Mouse (Mus musculus) T-helper 17 cell (primary cell): ENCODE data around the gene Med8.

Source experiments
- in situ Hi-C, 2 experiments: fragments of 300-600 bp; cut with MboI, MseI; formaldehyde crosslinking; loops; 1 replicate in 1 of 2; 2 replicates in 1 of 2; pipeline ENCODE4 v1.15.1; 2025; ENCODE audit warnings: high pct_unique_total_duplicates in 2 of 2

The Med8 gene

DNA sequence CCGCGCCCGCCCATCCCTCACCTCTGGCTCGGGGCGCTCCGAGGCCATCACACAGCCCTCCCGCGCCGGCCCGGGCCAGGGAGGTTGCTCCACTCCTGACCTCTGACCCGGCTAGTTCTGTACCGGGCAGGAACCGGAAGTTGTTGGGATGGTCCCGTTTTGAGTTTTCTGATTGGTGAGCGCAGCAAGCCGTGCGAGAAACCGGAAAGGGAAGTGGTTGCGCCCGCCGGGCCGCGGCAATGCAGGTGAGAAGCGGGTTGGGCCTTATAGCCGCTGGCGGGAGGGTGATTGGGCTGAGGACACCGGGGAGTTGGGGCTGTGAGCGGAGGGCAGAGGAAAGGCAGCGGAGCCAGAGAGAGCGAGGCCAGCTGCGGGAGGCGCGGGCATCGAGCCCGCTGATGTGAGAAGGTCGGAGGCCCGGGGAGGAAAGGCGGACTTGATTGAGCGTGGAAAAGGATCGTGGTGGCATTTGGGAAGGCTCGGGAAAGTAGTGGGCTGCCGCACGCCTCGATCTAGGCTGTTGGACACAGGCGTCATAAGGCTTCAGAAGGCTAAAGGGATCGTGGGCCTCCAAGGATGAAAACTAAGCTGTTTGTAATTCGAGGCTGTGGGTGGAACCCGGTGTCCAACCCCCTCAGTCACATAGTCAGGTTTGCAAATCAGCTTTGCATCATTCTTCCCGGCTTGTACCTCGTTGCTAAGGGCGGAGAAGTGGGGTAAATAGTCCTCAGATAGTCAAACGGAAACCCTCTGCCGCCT lies at the start of gene Med8, which contains the start of gene Szt2:
Med8 (plus strand) TSS at position 196 of the 759 bp plus-strand sequence.
Szt2 (minus strand) TSS at position 132 of the 759 bp plus-strand sequence.
- in situ Hi-C loops: no loop called here

DNA sequence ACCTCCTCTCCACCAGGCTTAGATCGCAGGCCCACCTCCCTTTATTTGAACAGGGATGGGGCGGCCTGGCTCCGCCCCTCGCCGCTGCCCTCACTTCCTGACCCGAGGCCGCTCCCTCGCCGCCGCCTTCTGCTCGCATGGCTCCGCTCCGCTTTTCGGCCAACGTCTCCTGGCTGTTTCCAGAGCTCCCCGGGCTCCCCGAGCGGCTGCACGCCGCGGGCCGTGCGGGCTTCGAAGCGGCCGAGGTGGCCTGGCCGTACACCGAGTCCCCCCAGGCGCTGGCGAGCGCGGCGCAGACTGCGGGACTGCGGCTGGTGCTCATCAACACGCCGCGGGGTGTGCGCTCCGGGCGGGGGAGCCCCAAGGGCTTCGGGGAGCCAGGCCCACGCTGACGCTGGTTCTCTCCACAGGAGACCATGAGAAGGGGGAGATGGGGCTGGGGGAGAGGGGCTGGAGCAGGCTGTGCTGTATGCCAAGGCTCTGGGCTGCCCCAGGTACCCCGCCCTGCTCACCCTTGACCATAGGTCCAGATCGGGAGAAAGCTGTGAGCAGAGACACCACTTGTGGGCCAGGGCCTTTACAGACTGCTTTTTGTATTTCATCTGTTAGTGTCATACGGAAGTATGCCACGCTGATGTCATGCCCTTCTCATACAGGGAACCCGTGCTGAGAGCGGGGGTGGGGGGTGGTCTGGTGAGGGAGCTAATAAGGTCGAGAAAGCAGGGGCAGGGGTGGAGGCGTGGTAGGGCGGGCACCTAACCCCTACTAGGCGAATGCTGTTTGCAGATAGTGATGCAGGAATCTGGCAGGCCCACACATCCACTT lies 49.0 kb upstream of the Med8 start:
- in situ Hi-C loops: no loop called here

DNA sequence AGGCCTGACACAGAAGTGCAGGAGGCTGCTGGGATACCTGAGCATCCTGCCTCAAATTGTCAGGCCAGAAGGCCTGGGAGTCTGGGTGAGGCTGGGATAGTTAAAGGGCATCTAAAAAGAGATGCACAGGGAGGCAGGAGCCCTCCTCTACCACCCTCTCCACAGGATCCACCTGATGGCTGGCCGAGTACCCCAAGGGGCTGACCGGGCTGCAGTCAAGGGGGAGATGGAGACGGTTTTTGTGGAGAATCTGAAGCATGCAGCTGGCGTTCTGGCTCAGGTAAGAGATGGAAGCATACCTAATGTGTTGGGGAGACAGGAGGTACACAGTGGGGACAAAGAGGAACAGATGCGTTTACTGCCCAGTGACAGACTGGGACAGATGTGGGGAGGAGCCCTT lies 47.7 kb upstream of the Med8 start:
- in situ Hi-C loops: no loop called here

- in situ Hi-C loops: no loop called here
Observed at GRCm38 (mm10) chr4:118362879-118363278, 46.3 kb upstream of the Med8 start.

GRCm38 (mm10) chr4:118363985-118364384 lies 45.2 kb upstream of the Med8 start:
- in situ Hi-C loops: no loop called here

GRCm38 (mm10) chr4:118364641-118365040 lies 44.5 kb upstream of the Med8 start:
- in situ Hi-C loops: no loop called here

GRCm38 (mm10) chr4:118365991-118366390 lies 43.1 kb upstream of the Med8 start:
- in situ Hi-C loops: no loop called here

DNA sequence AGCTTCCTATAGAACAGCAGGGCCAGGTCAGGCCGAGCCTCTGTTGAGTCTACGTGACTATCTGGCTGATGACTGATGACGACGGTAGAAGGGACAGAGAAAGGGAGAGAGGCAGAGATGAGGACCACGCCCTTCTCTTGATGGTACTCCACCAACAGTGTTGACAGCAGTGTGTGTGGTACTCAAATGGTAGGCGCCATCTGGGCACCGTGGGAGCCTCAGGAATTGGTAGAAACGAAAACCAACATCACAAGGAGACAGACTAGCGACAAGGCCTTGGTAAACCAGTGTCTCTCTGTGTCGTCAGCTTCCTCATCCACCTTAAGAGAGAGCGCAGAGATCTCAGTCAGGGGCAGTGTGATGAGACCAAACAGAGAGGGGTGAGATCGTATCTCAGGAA lies 41.6 kb upstream of the Med8 start:
- in situ Hi-C loops: no loop called here

DNA sequence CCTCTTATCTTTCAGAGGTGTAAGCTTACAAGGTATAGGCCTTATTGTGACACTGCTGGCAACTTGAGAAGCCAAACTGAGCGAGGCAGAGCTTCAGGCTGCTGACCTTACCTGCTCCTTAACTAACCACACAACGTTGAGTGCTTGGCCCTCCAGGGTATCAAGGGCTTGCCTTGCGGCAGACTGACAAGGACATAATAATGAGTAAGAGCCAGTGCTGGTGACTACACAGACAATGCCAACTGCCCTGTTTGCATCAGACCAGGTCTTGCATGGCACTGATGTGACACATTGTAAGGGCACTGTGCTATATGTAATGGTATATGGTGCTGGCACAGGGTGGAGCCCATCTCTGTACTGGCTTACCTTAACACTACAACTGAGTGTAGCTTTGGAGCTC lies 40.5 kb upstream of the Med8 start:
- in situ Hi-C loops: no loop called here

GRCm38 (mm10) chr4:118371822-118372221 lies 37.3 kb upstream of the Med8 start:
- in situ Hi-C loops: no loop called here

- in situ Hi-C loops: no loop called here
Observed at GRCm38 (mm10) chr4:118375999-118376398, 33.1 kb upstream of the Med8 start.

DNA sequence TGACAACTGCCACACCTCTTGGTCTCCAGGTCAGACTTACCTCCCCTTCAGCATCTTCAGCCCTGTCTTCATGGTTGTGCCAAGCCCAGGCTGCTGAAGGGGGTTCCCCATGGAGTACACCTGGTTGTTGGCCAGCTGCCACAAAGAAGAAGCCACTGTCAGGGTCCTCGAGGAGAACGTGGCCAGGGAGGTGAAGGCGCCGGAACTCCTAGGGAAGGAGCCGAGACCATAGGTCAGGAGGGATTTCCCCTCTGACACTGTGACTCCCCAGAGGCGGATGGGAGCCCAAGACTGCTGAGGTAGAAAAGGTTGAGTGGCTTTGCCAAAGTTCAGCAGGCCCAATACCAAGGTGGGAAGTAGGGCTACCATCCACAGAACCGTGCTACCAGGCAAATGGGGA lies 25.9 kb upstream of the Med8 start:
- in situ Hi-C loops: no loop called here

DNA sequence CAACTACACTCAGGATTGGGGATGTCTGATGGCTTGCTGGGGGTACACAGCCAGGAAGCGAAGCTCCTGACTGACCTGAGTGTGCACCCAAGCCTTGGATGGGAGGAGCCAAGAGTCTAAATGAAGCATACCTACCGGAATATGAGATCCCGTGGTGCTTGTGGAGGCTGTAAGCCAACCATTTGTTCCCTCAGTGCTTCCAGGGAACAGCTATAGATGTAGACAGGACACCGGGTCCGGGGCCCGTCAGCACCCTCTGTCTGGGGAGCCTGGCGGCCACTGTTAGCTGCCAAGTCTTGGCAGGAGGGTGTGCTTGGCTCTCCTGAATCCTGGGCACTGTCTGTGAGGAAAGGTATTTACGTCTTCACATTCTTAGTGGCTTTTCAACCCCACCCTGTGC lies 21.8 kb upstream of the Med8 start:
- in situ Hi-C loops: no loop called here

DNA sequence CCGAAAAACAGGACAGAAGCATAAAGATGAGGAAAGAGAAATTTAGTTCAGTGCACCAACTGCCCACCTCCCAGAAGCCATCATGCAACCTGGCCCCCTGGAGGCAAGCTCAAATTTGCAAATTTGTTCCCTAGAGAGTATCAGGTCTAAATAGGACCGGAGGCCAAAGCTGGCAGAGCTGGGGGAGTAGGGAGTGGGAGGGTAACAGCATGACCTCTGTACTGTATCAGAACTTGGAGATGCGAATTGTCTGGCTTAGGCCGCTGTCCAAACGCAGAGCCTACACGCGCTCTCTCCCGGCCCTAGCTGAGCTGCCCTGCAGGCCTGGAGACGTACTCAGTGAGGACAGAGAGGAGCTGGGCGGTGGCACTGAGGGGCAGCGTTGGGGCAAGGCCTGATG lies 19.0 kb upstream of the Med8 start:
- in situ Hi-C loops: no loop called here

DNA sequence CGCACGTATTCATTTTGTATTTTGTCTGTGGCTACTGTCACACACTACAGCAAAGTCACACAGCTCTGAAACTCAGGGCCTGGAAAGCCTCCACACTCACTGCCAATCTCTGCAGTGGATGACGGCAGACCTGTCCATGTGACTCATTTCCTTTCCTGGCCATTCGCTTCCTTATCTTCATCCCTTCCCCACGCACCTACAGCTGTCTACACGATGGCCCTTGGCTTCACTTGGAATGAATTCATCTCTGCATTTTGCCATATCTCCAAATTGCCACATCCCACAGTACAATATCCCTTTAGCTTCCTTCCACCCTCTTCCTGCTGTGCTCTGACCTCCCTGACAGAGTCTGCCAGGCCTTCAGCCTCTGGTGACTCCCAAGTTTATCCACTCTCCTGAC lies 14.6 kb upstream of the Med8 start:
- in situ Hi-C loops: no loop called here

DNA sequence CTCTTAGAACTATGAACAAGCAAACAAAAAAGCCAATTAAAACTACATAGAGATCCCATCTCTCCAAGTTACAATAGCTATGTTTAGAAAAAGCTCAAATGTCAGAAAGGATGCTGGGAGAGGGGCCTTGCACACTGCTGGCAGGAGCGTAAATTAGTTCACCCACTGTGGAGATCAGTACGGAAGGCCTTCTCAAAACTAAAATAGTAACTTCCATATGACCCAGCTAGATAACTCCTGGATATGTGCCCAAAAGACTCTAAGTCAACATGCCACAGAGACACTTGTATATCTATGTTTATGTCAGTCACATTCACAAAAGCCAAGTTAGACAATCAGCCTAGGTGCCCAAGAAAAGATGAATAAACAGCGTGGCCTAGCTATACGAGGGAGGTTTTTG lies 13.8 kb upstream of the Med8 start:
- in situ Hi-C loops: no loop called here

DNA sequence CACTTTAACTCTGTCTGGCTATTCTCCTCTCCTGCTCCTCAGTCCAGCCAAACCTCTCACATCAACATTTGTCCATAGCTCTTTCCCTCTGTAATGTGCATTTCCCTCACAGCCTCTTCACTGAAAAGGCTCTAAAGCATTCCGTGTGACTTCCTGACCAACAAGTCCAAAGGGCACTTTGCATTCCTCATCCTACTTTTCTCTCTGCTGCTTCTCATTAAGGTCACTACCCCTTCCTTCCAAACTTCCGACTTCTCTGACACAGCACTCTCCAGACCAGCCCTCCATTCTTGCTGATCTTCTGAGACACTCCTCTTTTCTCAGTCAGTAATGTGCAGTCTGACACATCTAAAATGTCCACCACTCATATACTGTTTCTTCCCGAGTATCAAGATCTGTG lies 12.7 kb upstream of the Med8 start:
- in situ Hi-C loops: no loop called here

DNA sequence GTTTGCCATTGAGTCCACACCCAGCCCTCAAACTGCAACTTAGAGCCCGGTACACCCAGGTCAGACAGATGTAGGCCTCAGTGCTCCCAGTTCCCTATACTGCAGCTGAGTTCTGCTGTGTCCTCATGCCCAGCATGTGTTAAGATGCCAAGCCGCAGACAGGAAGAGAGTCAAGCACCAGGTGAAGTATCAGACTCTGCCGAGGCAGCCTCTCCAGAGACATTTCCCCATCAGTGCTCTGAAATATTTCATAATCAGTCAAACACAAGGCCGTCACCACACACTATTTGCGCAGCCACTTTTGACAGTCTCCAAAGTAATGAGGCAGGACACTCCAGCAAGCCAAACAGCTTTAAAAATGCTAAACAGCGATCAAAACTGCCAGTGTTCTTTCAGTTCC lies 10.7 kb upstream of the Med8 start:
- in situ Hi-C loops: no loop called here

- in situ Hi-C loops: no loop called here
Observed at GRCm38 (mm10) chr4:118401421-118401820, 7.7 kb upstream of the Med8 start.

- in situ Hi-C loops: no loop called here
Observed at GRCm38 (mm10) chr4:118401918-118402317, 7.2 kb upstream of the Med8 start.

DNA sequence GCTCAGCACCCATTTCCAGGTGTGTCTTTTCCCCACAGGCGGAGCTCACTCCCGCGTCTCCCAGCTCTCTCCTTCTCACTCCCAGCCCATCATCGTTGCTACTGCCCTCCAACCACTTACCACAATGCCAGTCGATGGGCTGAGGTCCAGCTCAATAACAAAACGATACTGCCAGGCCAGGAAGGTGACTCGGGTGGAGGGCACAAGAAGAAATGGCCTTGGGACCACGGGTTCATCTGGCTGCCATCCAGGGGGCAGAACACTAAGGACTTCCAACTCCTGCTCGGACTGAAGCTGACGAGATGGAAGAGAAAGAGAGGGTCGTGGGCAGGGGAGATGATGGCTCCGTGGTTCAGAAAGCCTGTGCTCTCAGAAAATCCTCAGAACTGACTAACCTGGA lies 6.4 kb upstream of the Med8 start:
- in situ Hi-C loops: no loop called here

DNA sequence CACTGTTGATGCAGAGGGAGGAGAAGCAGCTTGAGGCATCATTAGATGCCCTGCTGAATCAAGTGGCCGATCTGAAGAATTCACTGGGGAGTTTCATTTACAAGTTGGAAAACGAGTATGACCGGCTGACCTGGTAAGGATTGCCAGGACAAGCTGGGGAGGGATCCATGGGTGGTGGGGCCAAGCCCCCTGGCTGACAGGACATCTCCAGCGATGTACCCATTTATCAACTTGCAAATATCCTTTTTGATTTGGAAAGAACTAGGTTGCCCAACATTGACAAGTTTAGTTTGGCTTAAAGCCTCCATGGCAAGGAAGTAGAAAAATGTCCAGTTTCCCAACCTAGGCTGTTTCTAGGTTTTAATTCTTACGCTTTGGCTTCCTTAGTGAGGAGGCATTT lies 1.7 kb downstream of the Med8 start:
- in situ Hi-C loops: no loop called here

DNA sequence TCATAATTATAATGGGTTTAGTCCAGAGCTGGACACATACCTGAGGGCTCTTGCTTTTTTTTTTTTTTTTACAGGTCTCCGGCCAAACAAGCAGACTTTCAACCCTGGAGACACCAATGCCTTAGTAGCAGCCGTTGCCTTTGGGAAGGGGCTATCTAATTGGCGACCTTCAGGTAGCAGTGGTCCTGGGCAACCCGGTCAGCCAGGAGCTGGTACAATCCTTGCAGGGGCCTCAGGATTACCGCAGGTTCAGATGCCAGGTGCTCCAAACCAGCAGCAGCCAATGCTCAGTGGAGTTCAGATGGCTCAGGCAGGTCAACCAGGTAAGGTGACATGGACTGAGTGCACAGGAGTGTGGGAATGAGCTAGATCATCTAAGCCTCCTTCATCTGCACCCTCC lies 4.4 kb downstream of the Med8 start:
- in situ Hi-C loops: no loop called here
